ENCODE assay signal across 23 mouse cellular contexts in genomic region chr7:19702859-19703555, GRCm38 (mm10). TPM values are rescaled to one million over a fixed set of nuclear protein-coding genes. Genes with fewer than 3 reads are reported as not detected.
DNase-seq lines count a peak whose midpoint lies in the region; ATAC-seq and TF ChIP-seq lines count a peak whose summit lies in the region.
"Had no signal": no experiment of that assay in that cellular context is flagged by ENCODE, and none has a peak within 500 bp of the region (broad histone marks: within the 10 kb centered on the region; RNA-seq: fewer than 3 reads in every experiment).

No protein-coding gene starts in this region.

- H3K27me3 ChIP-seq in heart, embryonic 10.5 days (ENCODE audit: insufficient read depth, poor library complexity, severe bottlenecking), result no peaks in the 10 kb centered on the region
- H3K27me3 ChIP-seq in limb, embryonic 13.5 days, result no peaks in the 10 kb centered on the region
- H3K27me3 ChIP-seq in limb, embryonic 10.5 days (ENCODE audit: low read depth, poor library complexity, severe bottlenecking), result no peaks in the 10 kb centered on the region
- H3K27me3 ChIP-seq in ES-Bruce4 (ENCODE audit: control insufficient read depth, insufficient read depth, low read length, poor library complexity, severe bottlenecking), result no peaks in the 10 kb centered on the region
- no peaks in the 10 kb centered on the region for H3K27me3 ChIP-seq in forebrain, postnatal 0 days (ENCODE audit: insufficient read depth, low read length)
- no peaks in the 10 kb centered on the region for H3K27me3 ChIP-seq in forebrain, embryonic 16.5 days (replicated peaks; ENCODE audit: control insufficient read depth, insufficient read depth, low read length)
- H3K27me3 ChIP-seq: forebrain, embryonic 13.5 days; hindbrain, embryonic 12.5 days had no signal

- no peaks in the 10 kb centered on the region for H3K9me3 ChIP-seq in heart, embryonic 10.5 days
- no peaks in the 10 kb centered on the region for H3K9me3 ChIP-seq in limb, embryonic 13.5 days
- no peaks in the 10 kb centered on the region for H3K9me3 ChIP-seq in limb, embryonic 10.5 days (replicated peaks)
- H3K9me3 ChIP-seq in ES-Bruce4 (replicated peaks; ENCODE audit: control insufficient read depth, insufficient read depth, low read length, poor library complexity, severe bottlenecking), result no peaks in the 10 kb centered on the region
- no peaks in the 10 kb centered on the region for H3K9me3 ChIP-seq in forebrain, postnatal 0 days (ENCODE audit: low read length)
- no peaks in the 10 kb centered on the region for H3K9me3 ChIP-seq in forebrain, embryonic 16.5 days (ENCODE audit: control insufficient read depth, low read length)
- H3K9me3 ChIP-seq: embryonic facial prominence, embryonic 10.5 days; forebrain, embryonic 13.5 days; hindbrain, embryonic 12.5 days had no signal

- TF ChIP-seq POLR2A in ES-Bruce4 (IDR thresholded peaks at IDR 0.05; ENCODE audit: insufficient read depth, low read length), result no peak

- peaks cover 29% of the 10 kb centered on the region for H3K4me1 ChIP-seq in heart, embryonic 10.5 days
- H3K4me1 ChIP-seq in limb, embryonic 13.5 days, result peaks cover 17% of the 10 kb centered on the region
- peaks cover 31% of the 10 kb centered on the region for H3K4me1 ChIP-seq in limb, embryonic 10.5 days
- peaks cover 5% of the 10 kb centered on the region for H3K4me1 ChIP-seq in ES-Bruce4 (ENCODE audit: control insufficient read depth, insufficient read depth, low read length)
- no peaks in the 10 kb centered on the region for H3K4me1 ChIP-seq in forebrain, postnatal 0 days (ENCODE audit: insufficient read depth)
- peaks cover 13% of the 10 kb centered on the region for H3K4me1 ChIP-seq in forebrain, embryonic 16.5 days (replicated peaks; ENCODE audit: control insufficient read depth, insufficient read depth, low read length)

- H3K4me3 ChIP-seq in heart, embryonic 10.5 days, result no peak overlapping the region
- no peak overlapping the region for H3K4me3 ChIP-seq in limb, embryonic 13.5 days
- no peak overlapping the region for H3K4me3 ChIP-seq in limb, embryonic 10.5 days
- H3K4me3 ChIP-seq in ES-Bruce4 (ENCODE audit: low read depth, low read length), result no peak overlapping the region
- H3K4me3 ChIP-seq in forebrain, postnatal 0 days (ENCODE audit: low read depth, low read length), result no peak overlapping the region
- H3K4me3 ChIP-seq in forebrain, embryonic 16.5 days (replicated peaks; ENCODE audit: low read length), result no peak overlapping the region
- H3K4me3 ChIP-seq: embryonic facial prominence, embryonic 10.5 days; forebrain, embryonic 13.5 days; heart, adult 2 months; hindbrain, embryonic 12.5 days had no signal

- ATAC-seq in limb, embryonic 13.5 days (ENCODE audit: low FRiP score, low read depth), result no peak
- no peak for ATAC-seq in forebrain, postnatal 0 days
- ATAC-seq in forebrain, embryonic 16.5 days, result no peak
- ATAC-seq: forebrain, embryonic 13.5 days; hindbrain, postnatal 0 days had no signal

- H3K27ac ChIP-seq in heart, embryonic 10.5 days, result no peak overlapping the region
- H3K27ac ChIP-seq in limb, embryonic 13.5 days, result no peak overlapping the region
- no peak overlapping the region for H3K27ac ChIP-seq in limb, embryonic 10.5 days
- H3K27ac ChIP-seq in ES-Bruce4 (ENCODE audit: insufficient read depth, low read length), result peak overlapping the region; percentile 73
- H3K27ac ChIP-seq in forebrain, postnatal 0 days (ENCODE audit: low read depth, low read length), result no peak overlapping the region
- H3K27ac ChIP-seq in forebrain, embryonic 16.5 days (ENCODE audit: low read length), result no peak overlapping the region
- H3K27ac ChIP-seq: embryonic facial prominence, embryonic 10.5 days; forebrain, embryonic 13.5 days; heart, adult 2 months; hindbrain, embryonic 12.5 days; hindbrain, postnatal 0 days had no signal

- TF ChIP-seq EP300 in ES-Bruce4 (IDR thresholded peaks at IDR 0.05; ENCODE audit: insufficient read depth, low read depth, low read length), result no peak

- peaks cover 60% of the 10 kb centered on the region for H3K36me3 ChIP-seq in heart, embryonic 10.5 days
- H3K36me3 ChIP-seq in limb, embryonic 13.5 days, result peaks cover 57% of the 10 kb centered on the region
- H3K36me3 ChIP-seq in limb, embryonic 10.5 days, result peaks cover 65% of the 10 kb centered on the region
- peaks cover 28% of the 10 kb centered on the region for H3K36me3 ChIP-seq in ES-Bruce4 (ENCODE audit: control insufficient read depth, insufficient read depth, low read length, poor library complexity, severe bottlenecking)
- H3K36me3 ChIP-seq in forebrain, postnatal 0 days (ENCODE audit: insufficient read depth), result no peaks in the 10 kb centered on the region; the same call in 1 of the 2 replicates
- peaks cover 5% of the 10 kb centered on the region; the same call in 1 of the 2 replicates for H3K36me3 ChIP-seq in forebrain, embryonic 16.5 days (ENCODE audit: control insufficient read depth, insufficient read depth)

- 89% methylated on average over 16 of the region's 16 CpGs for WGBS in heart, embryonic 10.5 days
- WGBS in limb, embryonic 13.5 days, result 87% methylated on average over 16 of the region's 16 CpGs
- WGBS in limb, embryonic 10.5 days, result 95% methylated on average over 16 of the region's 16 CpGs
- WGBS in forebrain, postnatal 0 days, result 94% methylated on average over 16 of the region's 16 CpGs
- WGBS in forebrain, embryonic 16.5 days, result 94% methylated on average over 16 of the region's 16 CpGs

- DNase-seq in heart, embryonic 10.5 days (ENCODE audit: low spot score), result peak; percentile 75
- DNase-seq in heart, adult 18-20 months, result no peak
- DNase-seq in limb, embryonic 10.5 days (ENCODE audit: low spot score), result no peak
- DNase-seq in forebrain, postnatal 0 days, result no peak
- DNase-seq: adrenal gland, adult 2 months; adrenal gland, postnatal 25 days; cerebellum, adult 2 months; cerebellum, postnatal 10 days; gastrocnemius, postnatal 36 days; heart, adult 2 months; heart, postnatal 36 days had no signal

- TF ChIP-seq CTCF in ES-Bruce4 (IDR thresholded peaks at IDR 0.05; ENCODE audit: low read depth, low read length), result no peak
- TF ChIP-seq CTCF in forebrain, postnatal 0 days (IDR thresholded peaks at IDR 0.05; ENCODE audit: low read depth), result no peak

- H3K4me2 ChIP-seq in limb, embryonic 13.5 days (replicated peaks), result no peak overlapping the region
- H3K4me2 ChIP-seq in forebrain, postnatal 0 days (ENCODE audit: low read depth), result no peak overlapping the region
- H3K4me2 ChIP-seq in forebrain, embryonic 16.5 days (ENCODE audit: low read length), result no peak overlapping the region
- H3K4me2 ChIP-seq: forebrain, embryonic 13.5 days; hindbrain, embryonic 12.5 days had no signal

- 0 out of 2 replicates have a peak overlapping the region, but pooled peaks have one; percentile 19 for H3K9ac ChIP-seq in limb, embryonic 13.5 days
- H3K9ac ChIP-seq in ES-Bruce4 (ENCODE audit: low read depth, poor library complexity, severe bottlenecking), result no peak overlapping the region
- no peak overlapping the region for H3K9ac ChIP-seq in forebrain, postnatal 0 days
- H3K9ac ChIP-seq in forebrain, embryonic 16.5 days (replicated peaks; ENCODE audit: low read depth, low read length), result no peak overlapping the region
- H3K9ac ChIP-seq: forebrain, embryonic 13.5 days; hindbrain, embryonic 12.5 days had no signal

RNA-seq across cellular contexts. Expression of gene Apoe, which starts 4.0 kb away (rescaled TPM):
- 326 and 523 TPM in 2 replicates for polyA plus RNA-seq in heart, embryonic 10.5 days (2016; fragmentation: Nextera tagmentation; extraction: Ambion mirVana)
- total RNA-seq in heart, adult 18-20 months (2021), result 100 to 1,000 TPM; 270 to 319 TPM
- polyA plus RNA-seq in limb, embryonic 13.5 days (2015; fragmentation: Nextera tagmentation; extraction: Ambion mirVana), result 236 and 241 TPM in 2 replicates
- polyA plus RNA-seq in limb, embryonic 10.5 days (2016; fragmentation: Nextera tagmentation; extraction: Ambion mirVana), result 63.0 and 83.6 TPM in 2 replicates
- polyA plus RNA-seq in ES-Bruce4 (2011; ENCODE audit: insufficient read depth, insufficient read length, low read depth, missing spikeins), result 1,030 and 1,048 TPM in 2 replicates
- 1,116 and 1,436 TPM in 2 replicates for total RNA-seq in forebrain, postnatal 0 days (2014; rRNA removed)
- 1,283 and 1,495 TPM in 2 replicates for polyA plus RNA-seq in forebrain, postnatal 0 days (2015; fragmentation: Nextera tagmentation; extraction: Ambion mirVana)
- polyA plus RNA-seq in forebrain, embryonic 16.5 days (2015; fragmentation: Nextera tagmentation; extraction: Ambion mirVana), result 269 and 326 TPM in 2 replicates

RNA-seq across cellular contexts. Expression of gene Apoc1, which starts 10.5 kb away (rescaled TPM):
- 5.4 and 19.9 TPM in 2 replicates for polyA plus RNA-seq in heart, embryonic 10.5 days (2016; fragmentation: Nextera tagmentation; extraction: Ambion mirVana)
- 10 to 100 TPM in 1 of 2 experiments, under 1 TPM in 1; 0.57 to 19.5 TPM for total RNA-seq in heart, adult 18-20 months (2021)
- polyA plus RNA-seq in limb, embryonic 13.5 days (2015; fragmentation: Nextera tagmentation; extraction: Ambion mirVana), result 8.9 and 10.3 TPM in 2 replicates
- polyA plus RNA-seq in limb, embryonic 10.5 days (2016; fragmentation: Nextera tagmentation; extraction: Ambion mirVana), result 3.0 and 4.8 TPM in 2 replicates
- 93.2 and 95.8 TPM in 2 replicates for polyA plus RNA-seq in ES-Bruce4 (2011; ENCODE audit: insufficient read depth, insufficient read length, low read depth, missing spikeins)
- 2.1 and 5.3 TPM in 2 replicates for total RNA-seq in forebrain, postnatal 0 days (2014; rRNA removed)
- polyA plus RNA-seq in forebrain, postnatal 0 days (2015; fragmentation: Nextera tagmentation; extraction: Ambion mirVana), result 3.0 and 5.5 TPM in 2 replicates
- 0.58 and 1.8 TPM in 2 replicates for polyA plus RNA-seq in forebrain, embryonic 16.5 days (2015; fragmentation: Nextera tagmentation; extraction: Ambion mirVana)
- polyA plus RNA-seq: C2C12 had no signal

RNA-seq across cellular contexts. Expression of gene Tomm40, which starts 12.2 kb away (rescaled TPM):
- polyA plus RNA-seq in heart, embryonic 10.5 days (2016; fragmentation: Nextera tagmentation; extraction: Ambion mirVana), result 237 and 260 TPM in 2 replicates
- total RNA-seq in heart, adult 18-20 months (2021), result 100 to 1,000 TPM in 1 of 2 experiments, 10 to 100 TPM in 1; 98.9 to 110 TPM
- 126 and 133 TPM in 2 replicates for polyA plus RNA-seq in limb, embryonic 13.5 days (2015; fragmentation: Nextera tagmentation; extraction: Ambion mirVana)
- 244 and 285 TPM in 2 replicates for polyA plus RNA-seq in limb, embryonic 10.5 days (2016; fragmentation: Nextera tagmentation; extraction: Ambion mirVana)
- 68.2 TPM in 2 replicates for polyA plus RNA-seq in ES-Bruce4 (2011; ENCODE audit: insufficient read depth, insufficient read length, low read depth, missing spikeins)
- 98.9 and 113 TPM in 2 replicates for total RNA-seq in forebrain, postnatal 0 days (2014; rRNA removed)
- 146 and 147 TPM in 2 replicates for polyA plus RNA-seq in forebrain, postnatal 0 days (2015; fragmentation: Nextera tagmentation; extraction: Ambion mirVana)
- polyA plus RNA-seq in forebrain, embryonic 16.5 days (2015; fragmentation: Nextera tagmentation; extraction: Ambion mirVana), result 109 TPM in 2 replicates

RNA-seq across cellular contexts. Expression of gene Apoc4, which starts 21.7 kb away (rescaled TPM):
- 0.65 TPM in 1 of 2 replicates, not detected in the other for polyA plus RNA-seq in heart, embryonic 10.5 days (2016; fragmentation: Nextera tagmentation; extraction: Ambion mirVana)
- not detected for total RNA-seq in heart, adult 18-20 months (2021)
- not detected in 2 replicates for polyA plus RNA-seq in limb, embryonic 13.5 days (2015; fragmentation: Nextera tagmentation; extraction: Ambion mirVana)
- 0.06 TPM in 1 of 2 replicates, not detected in the other for polyA plus RNA-seq in limb, embryonic 10.5 days (2016; fragmentation: Nextera tagmentation; extraction: Ambion mirVana)
- 1.1 TPM in 1 of 2 replicates, not detected in the other for polyA plus RNA-seq in ES-Bruce4 (2011; ENCODE audit: insufficient read depth, insufficient read length, low read depth, missing spikeins)
- total RNA-seq in forebrain, postnatal 0 days (2014; rRNA removed), result not detected in 2 replicates
- polyA plus RNA-seq in forebrain, postnatal 0 days (2015; fragmentation: Nextera tagmentation; extraction: Ambion mirVana), result not detected in 2 replicates
- polyA plus RNA-seq in forebrain, embryonic 16.5 days (2015; fragmentation: Nextera tagmentation; extraction: Ambion mirVana), result not detected in 2 replicates
- total RNA-seq: gastrocnemius, adult 8-10 months; heart, adult 2 months; heart, postnatal 36 days; hindbrain, postnatal 0 days had no signal
- polyA plus RNA-seq: C2C12; cerebellum, adult 2 months; embryonic facial prominence, embryonic 10.5 days; embryonic facial prominence, embryonic 14.5 days; heart, adult 2 months; hindbrain, embryonic 12.5 days; hindbrain, postnatal 0 days; intestine, embryonic 14.5 days had no signal

RNA-seq across cellular contexts. Expression of gene Gm44805, which starts 21.8 kb away (rescaled TPM):
- polyA plus RNA-seq in heart, embryonic 10.5 days (2016; fragmentation: Nextera tagmentation; extraction: Ambion mirVana), result 0.46 TPM in 1 of 2 replicates, not detected in the other
- not detected for total RNA-seq in heart, adult 18-20 months (2021)
- 0.64 TPM in 1 of 2 replicates, not detected in the other for polyA plus RNA-seq in limb, embryonic 13.5 days (2015; fragmentation: Nextera tagmentation; extraction: Ambion mirVana)
- not detected in 2 replicates for polyA plus RNA-seq in limb, embryonic 10.5 days (2016; fragmentation: Nextera tagmentation; extraction: Ambion mirVana)
- not detected in 2 replicates for polyA plus RNA-seq in ES-Bruce4 (2011; ENCODE audit: insufficient read depth, insufficient read length, low read depth, missing spikeins)
- total RNA-seq in forebrain, postnatal 0 days (2014; rRNA removed), result not detected in 2 replicates
- not detected in 2 replicates for polyA plus RNA-seq in forebrain, postnatal 0 days (2015; fragmentation: Nextera tagmentation; extraction: Ambion mirVana)
- polyA plus RNA-seq in forebrain, embryonic 16.5 days (2015; fragmentation: Nextera tagmentation; extraction: Ambion mirVana), result not detected in 2 replicates
- total RNA-seq: ES-E14; gastrocnemius, adult 8-10 months; gastrocnemius, postnatal 36 days; heart, adult 2 months; heart, postnatal 36 days; hindbrain, postnatal 0 days had no signal
- polyA plus RNA-seq: C2C12; cerebellum, adult 2 months; embryonic facial prominence, embryonic 10.5 days; embryonic facial prominence, embryonic 14.5 days; forebrain, embryonic 13.5 days; heart, adult 2 months; hindbrain, embryonic 12.5 days; hindbrain, postnatal 0 days; intestine, embryonic 14.5 days had no signal
